Mouse (Mus musculus) hindbrain, embryonic 13.5 days (tissue): ENCODE measurements at regions not wholly inside any gene's neighbourhood (a gene's known extent, or its start where the extent isn't known, plus 50 kb on each side); places are given as distances from the start of the nearest gene placed in this dataset.

Experiments
- ATAC-seq: fragments of 200-750 bp; cut with Nextera tagmentation; 2 replicates; pipeline ENCODE4 v1.8.0; 2017; ENCODE audit warnings: moderate TSS enrichment; ENCODE audit not compliant: low FRiP score
- H3K27ac ChIP-seq: fragments of 300-500 bp; sonication (generic); 2 replicates; pipeline ENCODE4 v1.5.1; 2015; ENCODE audit warnings: inconsistent platforms, mild to moderate bottlenecking, moderate library complexity
- H3K27me3 ChIP-seq: fragments of 300-500 bp; sonication (generic); 2 replicates; pipeline ENCODE4 v1.6.1; 2015; ENCODE audit warnings: mild to moderate bottlenecking, inconsistent platforms
- H3K36me3 ChIP-seq: fragments of 300-500 bp; sonication (generic); 2 replicates; pipeline ENCODE4 v1.6.1; 2015; ENCODE audit warnings: mild to moderate bottlenecking, inconsistent platforms
- H3K4me1 ChIP-seq: fragments of 300-500 bp; sonication (generic); replicated peaks from 2 replicates; pipeline ENCODE4 v1.6.1; 2015; ENCODE audit warnings: inconsistent platforms
- H3K4me2 ChIP-seq: fragments of 300-500 bp; sonication (generic); 2 replicates; pipeline ENCODE4 v1.6.1; 2015; ENCODE audit warnings: inconsistent platforms, mild to moderate bottlenecking, moderate library complexity
- H3K4me3 ChIP-seq: fragments of 300-500 bp; sonication (generic); 2 replicates; pipeline ENCODE4 v1.5.1; 2015; ENCODE audit warnings: mild to moderate bottlenecking, inconsistent platforms
- H3K9ac ChIP-seq: fragments of 300-500 bp; sonication (generic); 2 replicates; pipeline ENCODE4 v1.6.1; 2015; ENCODE audit warnings: mild to moderate bottlenecking, inconsistent platforms
- H3K9me3 ChIP-seq: fragments of 300-500 bp; sonication (generic); 2 replicates; pipeline ENCODE4 v1.6.1; 2016; ENCODE audit warnings: inconsistent platforms
- WGBS: fragments of 180-500 bp; shearing (Covaris S2); methylation state at CpG from one replicate; pipeline ENCODE4 v1.1.7; 2015; 5-methylcytosine and 5-hydroxymethylcytosine counted together

GRCm38 (mm10) chr9:22937686-22938391 lies 285.0 kb upstream of the Bmper start:
- Histone ChIP-seq H3K9ac (no peak overlapping the region), H3K4me2 (no peak overlapping the region), H3K4me3 (no peak overlapping the region), H3K9me3 (no peaks in the 10 kb centered on the region), H3K27me3 (no peaks in the 10 kb centered on the region), H3K27ac (no peak overlapping the region), H3K36me3 (no peaks in the 10 kb centered on the region), H3K4me1 (no peaks in the 10 kb centered on the region)
- ATAC-seq = peak; percentile 46; the same call in 1 of the 2 replicates
- 85% methylated on average over 7 of the region's 7 CpGs for WGBS

- Histone ChIP-seq H3K27me3 (no peaks in the 10 kb centered on the region), H3K9me3 (no peaks in the 10 kb centered on the region), H3K36me3 (no peaks in the 10 kb centered on the region), H3K4me2 (no peak overlapping the region), H3K4me1 (0 out of 2 replicates have a peak, but pooled peaks cover 4% of the 10 kb centered on the region), H3K9ac (no peak overlapping the region), H3K4me3 (no peak overlapping the region), H3K27ac (no peak overlapping the region)
- no peak for ATAC-seq
- 57% methylated on average over 6 of the region's 6 CpGs for WGBS
Measured at GRCm38 (mm10) chr9:22944992-22945391, 277.9 kb upstream of the Bmper start.

- H3K4me1 ChIP-seq = 0 out of 2 replicates have a peak, but pooled peaks cover 4% of the 10 kb centered on the region
- ATAC-seq = no peak
- H3K27me3 ChIP-seq = no peaks in the 10 kb centered on the region
- H3K36me3 ChIP-seq = no peaks in the 10 kb centered on the region
- no peak overlapping the region for H3K9ac ChIP-seq
- H3K4me3 ChIP-seq = no peak overlapping the region
- 65% methylated on average over 8 of the region's 8 CpGs for WGBS
- H3K4me2 ChIP-seq = no peak overlapping the region
- H3K9me3 ChIP-seq = no peaks in the 10 kb centered on the region
- no peak overlapping the region for H3K27ac ChIP-seq
Measured at GRCm38 (mm10) chr9:22945426-22945955, 277.4 kb upstream of the Bmper start.

DNA sequence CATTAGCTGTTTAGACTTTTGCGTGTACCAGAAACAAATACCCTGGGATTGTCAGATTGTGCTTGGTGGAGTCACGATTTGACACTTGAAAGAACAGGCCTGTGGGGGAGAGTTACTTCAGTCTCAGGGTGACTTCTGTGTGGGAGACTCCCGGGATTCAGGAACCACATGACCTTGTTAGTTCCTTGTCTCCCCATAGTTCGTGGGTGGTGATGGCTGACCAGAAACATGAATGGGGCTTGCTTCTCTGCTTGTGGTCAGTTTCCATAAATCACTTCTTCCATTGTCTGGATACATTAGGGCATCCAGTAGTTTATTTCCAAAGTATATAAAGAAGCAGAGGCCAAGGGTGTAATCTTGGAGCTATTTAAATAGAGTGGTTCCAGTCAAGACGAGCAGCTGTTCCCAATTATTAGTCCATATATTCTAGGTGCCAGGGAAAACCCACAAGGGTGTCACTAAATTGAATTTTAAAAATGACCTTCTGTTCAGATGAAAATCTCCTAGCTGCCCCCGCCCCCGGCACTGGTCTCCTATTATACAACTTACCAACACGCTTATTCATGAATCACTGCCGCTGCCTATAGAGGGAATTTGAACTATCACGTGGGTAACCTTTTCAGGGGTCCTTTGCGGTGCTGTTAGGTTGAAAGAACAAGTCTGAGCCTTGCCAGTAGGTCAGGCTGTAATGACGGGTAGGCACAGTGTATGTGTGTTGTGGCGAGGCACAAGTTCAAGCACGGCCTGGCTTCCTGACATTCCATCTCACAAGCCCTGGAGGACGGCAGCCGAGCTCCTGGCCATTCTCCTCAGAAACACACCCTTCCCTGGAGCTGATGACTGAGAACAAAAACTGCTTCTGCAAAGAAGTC lies 270.1 kb upstream of the Bmper start:
- H3K9ac ChIP-seq = no peak overlapping the region
- no peak overlapping the region for H3K27ac ChIP-seq
- H3K9me3 ChIP-seq = no peaks in the 10 kb centered on the region
- ATAC-seq = no peak
- no peak overlapping the region for H3K4me2 ChIP-seq
- no peaks in the 10 kb centered on the region for H3K27me3 ChIP-seq
- H3K4me3 ChIP-seq = no peak overlapping the region
- no peaks in the 10 kb centered on the region for H3K36me3 ChIP-seq
- no peaks in the 10 kb centered on the region for H3K4me1 ChIP-seq
- 62% methylated on average over 16 of the region's 16 CpGs for WGBS

- Histone ChIP-seq H3K4me2 (no peak overlapping the region), H3K4me3 (no peak overlapping the region), H3K36me3 (no peaks in the 10 kb centered on the region), H3K27ac (0 out of 2 replicates have a peak overlapping the region, but pooled peaks have one; percentile 26), H3K4me1 (peaks cover 6% of the 10 kb centered on the region; the same call in 1 of the 2 replicates), H3K9ac (no peak overlapping the region), H3K27me3 (no peaks in the 10 kb centered on the region), H3K9me3 (no peaks in the 10 kb centered on the region)
- ATAC-seq = no peak
- WGBS = 63% methylated on average over 7 of the region's 7 CpGs
Measured at GRCm38 (mm10) chr9:22962269-22962815, 260.5 kb upstream of the Bmper start.

- Histone ChIP-seq H3K27ac (no peak overlapping the region), H3K9ac (no peak overlapping the region), H3K36me3 (no peaks in the 10 kb centered on the region), H3K9me3 (no peaks in the 10 kb centered on the region), H3K4me2 (no peak overlapping the region), H3K4me3 (no peak overlapping the region), H3K4me1 (no peaks in the 10 kb centered on the region), H3K27me3 (no peaks in the 10 kb centered on the region)
- ATAC-seq = no peak
- WGBS = 85% methylated on average over 4 of the region's 4 CpGs
Measured at GRCm38 (mm10) chr9:22971312-22971711, 251.6 kb upstream of the Bmper start.

DNA sequence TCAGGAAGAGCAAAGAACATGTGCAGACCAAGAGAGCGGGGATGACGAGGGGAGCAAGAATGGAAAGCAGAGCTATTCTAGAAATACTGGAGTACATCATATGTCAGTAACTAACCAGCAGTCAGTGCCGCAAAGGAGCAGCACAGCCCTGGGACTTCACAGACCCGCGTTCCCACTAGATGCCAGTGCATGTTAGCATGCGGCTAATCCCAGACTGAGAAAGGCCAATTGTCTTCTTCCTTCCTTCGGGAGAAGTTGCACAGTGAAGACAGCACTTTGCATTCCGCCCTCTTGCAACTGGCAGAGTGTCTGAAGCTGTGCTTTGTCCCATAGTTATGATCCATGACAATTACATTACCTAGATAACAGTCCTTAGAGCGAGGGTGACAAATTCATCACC lies 246.1 kb upstream of the Bmper start:
- H3K4me2 ChIP-seq = no peak overlapping the region
- H3K9me3 ChIP-seq = no peaks in the 10 kb centered on the region
- no peak overlapping the region for H3K9ac ChIP-seq
- no peaks in the 10 kb centered on the region for H3K27me3 ChIP-seq
- no peak overlapping the region for H3K27ac ChIP-seq
- H3K4me1 ChIP-seq = 0 out of 2 replicates have a peak, but pooled peaks cover 3% of the 10 kb centered on the region
- H3K36me3 ChIP-seq = no peaks in the 10 kb centered on the region
- ATAC-seq = no peak
- no peak overlapping the region for H3K4me3 ChIP-seq
- WGBS = 64% methylated on average over 9 of the region's 9 CpGs

DNA sequence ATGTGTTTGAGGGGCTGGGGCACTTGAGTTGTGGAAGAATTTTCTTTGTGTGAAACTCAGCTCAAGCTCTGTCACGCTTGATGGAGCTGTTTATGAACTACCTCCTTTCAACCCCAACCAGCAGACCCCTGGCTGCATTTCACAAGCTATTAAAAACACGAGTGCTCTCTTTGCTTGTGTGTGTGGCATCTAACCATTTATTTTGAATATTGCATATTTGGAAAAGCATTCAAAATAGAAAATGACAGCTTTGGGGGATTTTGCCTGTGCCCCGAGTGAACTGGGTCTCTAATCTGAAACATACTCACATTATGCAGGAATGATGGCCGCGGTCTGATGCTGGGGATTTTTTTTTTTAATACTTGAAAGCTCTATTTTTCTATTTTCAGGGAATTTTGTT lies 243.2 kb upstream of the Bmper start:
- no peak for ATAC-seq
- 66% methylated on average over 5 of the region's 5 CpGs for WGBS
- Histone ChIP-seq H3K27me3 (no peaks in the 10 kb centered on the region), H3K36me3 (no peaks in the 10 kb centered on the region), H3K4me1 (0 out of 2 replicates have a peak, but pooled peaks cover 3% of the 10 kb centered on the region), H3K27ac (no peak overlapping the region), H3K9me3 (no peaks in the 10 kb centered on the region), H3K4me3 (no peak overlapping the region), H3K9ac (no peak overlapping the region), H3K4me2 (no peak overlapping the region)

DNA sequence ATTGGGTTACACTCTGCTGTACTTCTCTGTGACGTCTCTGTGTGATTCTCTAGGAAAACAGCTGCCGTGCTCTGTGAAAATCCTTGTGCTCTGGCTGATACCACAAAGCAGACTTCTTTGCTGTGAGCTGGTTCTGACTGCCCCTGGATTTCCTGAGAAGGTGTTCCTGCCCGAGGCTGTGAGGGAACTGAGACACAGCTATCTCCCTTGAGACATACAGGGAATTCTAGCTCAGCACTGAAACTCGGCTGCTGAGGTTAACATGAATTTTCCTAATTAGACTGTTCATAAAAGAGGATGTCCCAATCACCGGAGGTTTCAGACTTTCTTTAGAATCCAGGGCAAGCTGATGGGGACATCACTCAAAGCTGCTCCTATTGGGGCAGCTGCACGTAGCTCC lies 233.4 kb upstream of the Bmper start:
- WGBS = 76% methylated on average over 6 of the region's 6 CpGs
- no peaks in the 10 kb centered on the region for H3K27me3 ChIP-seq
- H3K36me3 ChIP-seq = no peaks in the 10 kb centered on the region
- no peak overlapping the region for H3K27ac ChIP-seq
- no peak overlapping the region for H3K9ac ChIP-seq
- no peak overlapping the region for H3K4me2 ChIP-seq
- H3K4me3 ChIP-seq = no peak overlapping the region
- no peak for ATAC-seq
- H3K4me1 ChIP-seq = no peaks in the 10 kb centered on the region
- no peaks in the 10 kb centered on the region for H3K9me3 ChIP-seq

DNA sequence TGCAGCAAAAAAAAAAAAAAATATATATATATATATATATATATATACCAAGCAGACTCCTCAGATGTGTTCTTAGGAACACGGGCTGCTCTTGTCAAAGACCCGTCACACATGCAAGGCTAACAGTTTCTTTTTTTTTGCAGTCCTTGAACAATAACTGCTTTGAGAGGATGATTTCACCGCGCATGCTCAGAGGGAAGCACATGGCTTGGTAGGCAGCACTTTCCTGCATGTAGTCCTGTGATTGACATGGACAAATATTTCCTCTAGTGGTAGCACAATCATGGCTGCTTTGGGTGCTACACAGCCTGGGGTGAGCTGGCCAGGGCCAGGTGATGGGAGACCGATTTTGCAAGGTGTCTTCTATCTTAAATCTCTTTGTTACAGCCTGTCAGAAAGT lies 229.3 kb upstream of the Bmper start:
- WGBS = 84% methylated on average over 5 of the region's 5 CpGs
- Histone ChIP-seq H3K36me3 (no peaks in the 10 kb centered on the region), H3K27me3 (no peaks in the 10 kb centered on the region), H3K4me2 (no peak overlapping the region), H3K9me3 (no peaks in the 10 kb centered on the region), H3K4me3 (no peak overlapping the region), H3K27ac (no peak overlapping the region), H3K4me1 (no peaks in the 10 kb centered on the region), H3K9ac (no peak overlapping the region)
- ATAC-seq = no peak

DNA sequence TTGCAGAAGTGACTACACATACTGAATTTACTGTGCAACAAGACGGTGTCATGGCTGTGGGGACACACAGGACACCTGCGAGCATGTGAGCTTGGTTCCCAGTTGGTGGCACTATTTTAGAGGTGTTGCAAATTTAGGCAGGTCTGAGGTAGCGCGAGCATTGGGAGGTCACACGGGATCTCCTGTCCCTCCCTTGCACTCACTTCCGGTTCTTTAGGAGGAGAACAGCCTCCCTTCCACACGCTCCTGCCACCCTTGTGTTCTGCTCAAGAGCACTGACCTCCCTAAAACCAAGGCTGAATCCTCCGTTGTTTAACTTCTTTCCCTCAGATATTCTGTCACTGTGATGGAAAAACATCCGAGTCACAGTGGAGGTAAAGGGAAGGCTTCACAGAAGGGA lies 227.3 kb upstream of the Bmper start:
- Histone ChIP-seq H3K4me1 (no peaks in the 10 kb centered on the region), H3K4me2 (no peak overlapping the region), H3K9me3 (no peaks in the 10 kb centered on the region), H3K27ac (no peak overlapping the region), H3K9ac (no peak overlapping the region), H3K27me3 (no peaks in the 10 kb centered on the region), H3K4me3 (no peak overlapping the region), H3K36me3 (no peaks in the 10 kb centered on the region)
- ATAC-seq = no peak
- WGBS = 74% methylated on average over 9 of the region's 9 CpGs

DNA sequence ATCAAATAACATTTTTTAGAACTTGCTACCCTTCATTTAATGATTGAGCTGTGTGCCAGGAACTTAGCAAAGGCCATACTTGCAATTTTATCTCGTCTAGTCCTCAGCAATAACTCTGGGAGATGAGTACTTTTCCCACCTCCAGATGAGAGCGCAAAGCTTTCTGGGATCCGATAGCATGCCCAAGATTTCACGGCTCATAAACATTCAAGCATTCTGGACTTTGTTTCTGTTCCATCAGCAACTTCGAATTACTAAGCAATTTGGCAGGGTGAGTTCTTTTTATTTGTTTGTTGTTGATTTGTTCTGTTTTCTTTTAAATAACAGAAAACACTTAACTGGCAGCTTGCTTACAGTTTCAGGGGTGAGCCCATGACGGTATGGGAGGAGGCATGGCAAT lies 224.6 kb upstream of the Bmper start:
- Histone ChIP-seq H3K36me3 (no peaks in the 10 kb centered on the region), H3K27ac (no peak overlapping the region), H3K9ac (no peak overlapping the region), H3K27me3 (0 out of 2 replicates have a peak, but pooled peaks cover 3% of the 10 kb centered on the region), H3K4me1 (no peaks in the 10 kb centered on the region), H3K9me3 (no peaks in the 10 kb centered on the region), H3K4me3 (no peak overlapping the region), H3K4me2 (no peak overlapping the region)
- WGBS = 80% methylated on average over 6 of the region's 6 CpGs
- ATAC-seq = no peak
